Mouse (Mus musculus): Measurements from ENCODE around the gene Zfp560.
"Not testable (repeated sequence)": the region's sequence is repeated elsewhere in the genome, so short reads cannot be mapped to it uniquely, and the experiment has no call there.

Gene Zfp560

DNA sequence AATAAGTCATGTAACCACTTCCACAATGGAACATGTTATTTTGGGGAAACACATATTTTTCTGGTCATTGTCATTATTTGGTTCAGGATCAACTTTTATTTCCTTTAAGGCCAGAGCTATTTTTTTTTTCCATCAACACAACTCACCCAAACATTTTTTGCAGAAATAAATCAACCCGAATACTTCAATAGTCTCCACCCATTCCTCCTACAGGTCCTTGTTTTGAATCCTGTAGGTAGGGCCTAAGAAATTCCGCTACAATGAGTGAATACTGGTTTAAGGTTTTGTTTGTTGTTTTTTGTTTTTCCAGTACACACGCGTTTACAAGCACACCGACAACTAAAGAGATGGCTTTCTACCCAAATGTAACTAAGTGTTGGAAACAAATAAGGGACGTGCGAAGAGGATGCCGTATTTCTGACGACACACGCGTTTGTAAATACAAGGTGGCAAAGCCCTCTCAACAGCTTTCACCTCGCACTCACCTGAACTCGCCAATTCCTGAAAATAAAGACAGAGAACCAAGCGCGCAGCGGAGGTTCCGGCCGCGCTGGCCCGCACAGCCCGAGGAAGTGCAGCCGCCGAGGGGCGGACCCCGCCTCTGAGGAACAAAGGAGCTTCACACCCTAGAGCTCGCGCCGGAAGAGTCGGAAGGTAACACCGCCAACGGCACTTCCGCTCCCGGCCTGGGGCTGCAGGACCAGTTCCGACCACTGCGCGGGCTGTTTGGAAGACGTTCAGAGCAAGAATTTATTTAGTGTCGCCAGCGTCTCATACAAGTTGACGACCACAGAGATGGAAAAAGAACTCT lies at the start of gene Zfp560:
TSS of gene Zfp560 (minus strand) at position 646 of the 811 bp plus-strand sequence.
- peak; percentile 72 for DNase-seq (ENCODE audit: low spot score in 2 of 2)

DNA sequence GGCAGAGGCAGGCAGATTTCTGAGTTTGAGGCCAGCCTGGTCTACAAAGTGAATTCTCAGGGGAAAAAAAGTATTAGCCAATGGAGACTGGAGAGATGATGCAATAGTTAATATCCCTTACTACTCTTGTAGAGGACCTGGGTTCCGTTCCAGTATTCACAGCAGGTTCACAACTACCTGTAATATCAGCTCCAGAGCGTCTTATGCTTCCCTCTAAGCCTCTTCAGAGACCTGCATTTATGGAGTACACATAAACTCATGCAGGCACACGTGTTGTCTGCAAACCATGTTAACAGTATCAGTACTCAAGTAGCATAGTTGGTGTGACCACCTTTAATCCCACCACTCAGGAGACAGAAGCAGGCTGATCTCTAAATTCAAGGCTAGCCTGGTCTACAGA lies 45.0 kb upstream of the Zfp560 start:
- no peak for DNase-seq (ENCODE audit: low spot score in 2 of 2)

DNA sequence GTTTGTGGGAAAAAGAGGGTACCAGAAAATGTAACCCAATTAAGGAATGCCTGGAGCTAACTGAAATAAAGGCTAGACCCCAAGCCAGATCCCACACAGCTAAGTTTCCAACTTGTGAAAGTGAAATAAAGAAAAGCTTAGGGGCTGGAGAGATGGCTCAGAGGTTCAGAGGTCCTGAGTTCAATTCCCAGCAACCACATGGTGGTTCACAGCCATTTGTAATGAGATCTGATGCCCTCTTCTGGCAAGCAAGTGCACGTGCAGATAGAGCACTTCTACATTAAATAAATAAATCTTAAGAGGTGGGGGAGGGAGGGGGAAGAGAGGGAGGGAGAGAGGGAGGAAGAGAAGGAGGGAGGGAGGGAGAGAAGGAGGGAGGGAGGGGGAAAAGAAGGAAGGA lies 26.5 kb upstream of the Zfp560 start:
- no peak for DNase-seq (ENCODE audit: low spot score in 2 of 2)

DNA sequence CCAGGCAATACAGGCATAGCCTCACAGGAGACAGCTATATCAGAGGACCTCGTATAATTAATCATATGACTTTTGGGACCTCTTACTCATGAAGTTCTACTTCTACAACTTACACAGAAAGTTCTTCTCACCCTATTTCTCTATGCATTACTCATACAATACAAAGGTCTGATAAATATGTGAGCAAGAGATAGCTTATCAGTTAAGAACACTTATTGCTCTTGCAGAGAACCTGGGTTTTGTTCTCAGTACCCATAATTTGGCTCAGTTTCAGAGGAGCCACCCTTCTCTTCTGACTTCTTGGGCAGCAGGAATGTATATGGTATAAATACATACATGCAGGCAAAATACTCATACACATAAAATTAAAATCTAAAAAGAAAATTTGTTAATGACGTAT lies 24.3 kb upstream of the Zfp560 start:
- DNase-seq (ENCODE audit: low spot score in 2 of 2), result no peak

DNA sequence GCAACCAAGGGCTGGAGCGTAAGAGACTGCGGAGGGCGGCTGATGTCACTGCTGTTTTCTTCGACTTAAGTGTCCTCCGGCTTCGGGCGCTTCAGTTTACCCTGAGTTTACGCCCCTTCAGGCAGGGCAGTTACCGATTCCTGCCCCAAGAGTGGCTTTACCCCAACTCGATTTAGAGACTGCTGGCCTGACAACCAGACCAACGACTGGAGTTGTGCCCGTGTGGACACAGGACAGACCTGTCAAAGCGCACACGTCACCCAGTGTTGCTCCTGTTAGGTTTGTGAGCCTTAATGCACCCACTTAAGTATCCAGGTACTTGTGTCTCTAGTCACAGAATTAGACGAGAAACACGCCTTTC lies 346 bp upstream of the Zfp560 start:
- peak in 1 of 2 experiments; percentile 4 for DNase-seq (ENCODE audit: low spot score in 2 of 2)

DNA sequence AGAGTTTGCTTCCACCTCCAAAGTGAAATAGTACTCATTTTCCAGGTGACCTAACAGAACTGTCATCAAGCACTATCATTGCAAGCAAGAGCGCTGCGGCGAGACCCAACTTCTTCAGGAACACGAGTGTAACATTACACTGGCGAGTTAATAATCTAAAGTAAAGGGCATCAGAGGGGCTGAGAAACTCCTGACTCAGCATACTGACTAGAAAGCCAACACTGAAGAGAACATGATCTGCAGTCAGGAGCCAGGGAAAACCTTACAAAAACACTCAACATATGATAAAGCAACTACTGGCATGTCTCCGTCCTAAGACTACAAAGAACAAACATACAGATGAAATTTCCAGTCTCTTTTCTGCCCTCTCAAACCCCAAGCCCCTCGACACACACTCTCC lies 1.3 kb downstream of the Zfp560 start:
- no peak for DNase-seq (ENCODE audit: low spot score in 2 of 2)

DNA sequence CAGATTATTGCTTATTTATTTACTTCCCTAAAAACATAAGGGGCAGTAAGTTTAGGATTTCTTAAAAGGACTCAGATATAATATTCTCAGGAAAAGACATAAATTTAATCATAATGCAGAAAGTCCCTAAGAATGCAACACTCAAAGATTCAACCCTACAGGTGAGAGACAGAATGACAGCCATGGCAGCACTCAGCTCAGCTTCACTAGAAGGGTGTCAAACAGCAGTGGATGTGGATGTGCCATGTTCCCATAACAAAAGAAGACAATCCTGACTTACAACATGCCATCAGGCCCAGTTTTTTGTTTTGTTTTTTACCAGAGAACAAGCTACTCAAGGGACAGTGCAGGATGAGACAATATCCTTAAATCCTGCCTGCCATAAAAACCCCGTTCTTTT lies 10.3 kb downstream of the Zfp560 start:
- no peak for DNase-seq (ENCODE audit: low spot score in 2 of 2)

DNA sequence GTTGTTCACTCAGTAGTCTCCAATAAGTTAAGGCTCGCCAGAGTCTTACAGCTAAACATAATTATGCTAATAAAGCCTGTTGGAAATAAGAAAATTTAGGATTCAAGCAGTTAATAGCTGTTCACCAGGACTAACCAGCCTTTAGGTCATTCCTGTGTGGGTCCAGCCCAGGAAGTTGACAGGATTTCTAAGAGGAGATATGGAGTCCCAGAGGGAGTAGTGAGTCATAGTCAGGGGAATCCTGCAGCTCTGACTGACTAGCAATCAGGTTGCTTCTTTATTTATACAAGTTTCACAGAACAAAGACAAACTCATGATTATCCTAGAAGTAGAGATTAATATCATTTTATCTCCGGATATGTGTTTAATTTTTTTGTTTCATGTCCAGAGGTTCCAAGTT lies 17.7 kb downstream of the Zfp560 start:
- no peak for DNase-seq (ENCODE audit: low spot score in 2 of 2)

DNA sequence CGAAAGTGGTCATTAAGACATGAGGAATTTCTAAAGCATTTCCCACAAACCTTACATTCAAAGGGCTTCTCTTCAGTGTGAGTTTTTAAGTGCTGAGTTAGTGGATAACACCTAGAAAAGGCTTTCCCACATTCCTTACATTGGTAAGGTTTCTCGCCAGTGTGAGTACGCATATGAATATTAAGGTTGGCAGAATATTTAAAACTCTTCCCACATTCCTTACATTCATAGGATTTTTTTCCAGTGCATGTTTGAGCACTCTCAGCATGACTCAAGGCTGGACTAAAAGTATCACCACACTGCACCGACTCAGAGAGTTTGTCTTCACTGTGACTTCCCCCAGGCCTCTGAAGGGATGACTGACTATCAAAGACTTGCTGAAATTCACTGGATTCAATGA lies 36.5 kb downstream of the Zfp560 start:
- no peak for DNase-seq (ENCODE audit: low spot score in 2 of 2)

DNA sequence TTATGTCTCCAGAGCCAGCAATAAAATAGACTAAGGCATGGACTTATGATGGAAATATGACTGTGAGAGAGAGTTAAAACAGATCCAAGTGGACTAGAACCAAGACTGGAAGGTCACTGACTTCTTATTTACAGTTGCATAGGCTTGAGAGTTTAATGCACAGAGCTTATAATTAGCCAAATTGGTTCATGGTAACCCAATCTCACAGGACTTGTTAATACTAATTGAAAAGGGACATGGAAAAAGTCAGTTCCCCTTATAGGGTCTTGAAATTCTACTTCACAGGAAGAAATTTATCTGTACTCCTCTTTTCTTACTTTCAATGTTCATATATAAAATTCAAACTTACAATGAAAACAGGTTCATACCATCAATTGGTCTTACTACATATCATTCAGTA lies 49.0 kb downstream of the Zfp560 start, which contains the start of gene Olfr18:
TSS of gene Olfr18 (minus strand) at position 101 of the 400 bp plus-strand sequence.
- DNase-seq (ENCODE audit: low spot score in 2 of 2), result no peak

DNA sequence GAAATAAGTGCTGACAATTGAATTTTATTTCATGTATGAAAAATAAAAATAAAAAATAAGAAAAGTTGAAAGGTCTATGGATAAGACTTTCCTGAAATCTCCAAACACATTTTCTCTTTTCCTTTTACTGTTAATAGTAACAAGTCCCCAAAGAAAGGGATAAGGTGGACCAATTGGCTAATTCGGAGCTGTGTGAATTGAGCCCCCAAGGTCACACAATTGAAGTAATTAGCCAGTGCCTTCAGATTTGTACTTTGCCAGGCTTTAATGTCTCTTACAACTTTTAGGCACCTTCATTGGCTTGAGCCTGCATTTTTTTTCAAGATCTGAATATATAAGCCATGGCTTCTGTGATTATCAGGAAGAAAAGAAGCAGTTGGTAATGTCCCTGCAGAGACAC lies 86.7 kb downstream of the Zfp560 start, which contains the start of gene Olfr873:
TSS of gene Olfr873 (plus strand) at position 301 of the 400 bp plus-strand sequence.
- DNase-seq (ENCODE audit: low spot score in 2 of 2), result no peak

DNA sequence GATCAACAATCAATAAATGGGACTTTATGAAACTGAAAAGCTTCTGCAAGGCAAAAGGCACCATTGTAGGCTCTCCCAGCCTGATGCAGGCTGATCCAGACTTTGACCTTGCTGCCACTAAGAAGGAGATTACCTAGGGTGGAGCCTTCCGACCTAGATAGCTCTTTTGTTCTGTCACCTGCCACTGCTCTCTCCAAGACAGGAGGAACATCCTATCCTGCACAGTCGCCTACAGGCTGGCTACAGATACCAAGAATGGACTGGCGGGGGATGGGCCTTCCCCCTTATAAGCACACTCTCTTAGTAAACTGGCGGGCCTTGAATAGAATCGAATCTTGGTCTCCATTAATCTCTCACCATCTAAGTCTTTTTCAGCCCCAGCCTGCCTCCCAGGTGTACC lies 89.4 kb downstream of the Zfp560 start:
- DNase-seq (ENCODE audit: low spot score in 2 of 2), result not testable (repeated sequence)

Data from right cerebral cortex, postnatal 36 days (tissue).